Mouse (Mus musculus) spleen, embryonic (tissue): Measurements from ENCODE around the gene Naa40.

Experiments used
- CTCF ChIA-PET: fragments of 350-600 bp; sonication (Branson Sonifier 250); formaldehyde crosslinking; loops from one replicate; lab custom pipeline; 2022; lab: Charles Lee

Naa40 gene

DNA sequence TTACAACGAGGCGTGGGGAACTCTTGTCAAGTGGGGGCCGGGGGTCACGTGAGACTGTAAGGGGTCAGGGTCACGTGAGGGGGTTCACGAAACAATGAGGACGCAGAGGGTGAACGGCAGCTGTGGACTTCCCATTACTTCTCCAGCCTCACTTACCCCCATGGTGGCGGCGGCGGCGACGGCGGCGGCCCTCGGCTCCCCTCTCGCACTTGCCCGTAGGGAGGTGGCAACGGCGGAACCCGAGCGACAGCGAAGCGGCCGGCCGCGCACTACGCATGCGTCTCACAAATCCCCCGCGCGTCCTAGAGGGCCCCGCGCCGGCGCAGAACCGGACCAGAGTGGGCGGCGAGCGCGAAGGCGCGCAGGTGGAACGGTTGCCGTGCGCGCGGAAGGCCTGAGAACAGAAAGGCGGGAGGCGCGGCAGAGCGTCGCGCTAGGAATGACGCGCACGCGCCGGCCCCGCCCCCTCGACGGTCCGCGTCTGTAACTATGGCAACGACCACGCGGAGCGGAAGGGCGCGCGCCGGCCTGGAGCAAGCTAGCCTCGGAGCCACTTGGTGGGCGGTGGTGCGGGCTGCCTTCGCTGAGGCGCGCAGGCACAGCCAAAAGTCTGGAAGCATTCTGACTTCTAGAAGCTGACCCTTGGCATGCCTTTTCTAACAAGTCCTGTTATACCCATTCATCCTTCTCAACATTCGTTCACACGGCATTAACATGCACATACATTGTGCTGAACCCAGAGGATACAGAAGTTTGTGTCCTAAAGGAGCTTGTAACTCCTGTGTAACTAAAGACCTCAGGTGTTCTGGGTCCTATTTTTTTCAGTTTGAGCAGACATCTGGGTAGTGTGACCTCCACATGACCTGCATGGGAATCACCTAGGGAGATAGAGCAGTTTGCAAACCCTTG is at the start of gene Naa40:
Naa40 (minus strand) TSS at position 402 of the 909 bp plus-strand sequence.
- CTCF ChIA-PET, result interaction anchor here (0.6 kb wide), 1 partner anchor 203 kb away, joined by 3 read pairs; no protein-coding TSS in a partner anchor

GRCm38 (mm10) chr19:7289767-7290166 is 48.8 kb upstream of the Naa40 start:
- CTCF ChIA-PET, result no interaction called here

DNA sequence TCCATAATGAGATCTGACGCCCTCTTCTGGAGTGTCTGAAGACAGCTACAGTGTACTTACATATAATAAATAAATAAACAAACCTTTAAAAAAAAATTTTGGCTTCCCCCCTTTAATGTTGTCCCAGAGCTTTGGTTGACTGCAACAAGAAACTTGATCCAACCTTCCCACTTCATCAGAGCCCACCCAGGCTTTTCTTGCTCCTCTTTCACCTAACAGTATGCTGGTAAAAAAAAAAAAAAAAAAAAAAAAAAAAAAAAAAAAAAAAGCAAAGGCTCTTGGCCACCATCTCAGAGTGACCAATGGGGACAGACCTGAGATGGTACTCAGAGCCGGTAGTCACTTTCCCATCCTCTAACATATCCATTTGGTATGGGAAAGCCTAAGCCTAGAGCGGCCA is 47.3 kb upstream of the Naa40 start:
- CTCF ChIA-PET, result interaction anchor here (0.6 kb wide), 1 partner anchor 16 kb away, joined by 7 read pairs; no protein-coding TSS in a partner anchor

DNA sequence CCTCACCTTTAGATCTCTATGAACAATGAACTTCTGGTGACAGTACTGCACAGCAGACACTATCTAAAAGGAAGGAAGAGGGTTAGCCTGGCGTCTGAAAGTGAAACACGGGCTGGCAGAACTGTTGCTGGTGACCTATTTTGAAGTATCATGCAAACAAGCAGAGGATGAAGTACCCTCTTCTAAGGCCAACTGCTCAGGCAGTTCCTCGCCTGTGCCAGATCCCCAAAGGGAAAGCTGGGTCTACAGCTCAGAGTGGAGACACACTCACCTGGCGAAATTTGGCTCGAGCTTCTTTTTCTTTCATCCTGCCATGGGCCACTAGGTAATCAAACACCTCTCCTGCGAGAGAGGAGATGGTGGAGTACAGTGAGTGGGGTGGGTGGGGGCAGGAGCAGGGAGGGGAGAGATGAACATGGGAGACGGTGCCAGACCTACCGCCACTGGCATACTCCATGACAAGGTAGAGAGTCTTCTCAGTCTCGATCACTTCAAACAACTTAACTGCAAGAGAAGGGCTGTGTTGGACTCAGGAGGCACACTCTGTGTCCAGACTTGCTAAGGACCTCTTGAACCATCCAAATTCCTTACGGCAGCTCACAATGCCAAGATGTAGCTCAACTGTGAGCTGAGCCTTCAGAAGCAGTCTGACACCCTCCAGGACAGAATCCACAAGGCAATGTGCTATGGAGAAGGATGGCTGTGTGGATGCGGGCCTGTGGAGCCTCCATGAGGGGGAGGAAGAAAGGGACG is 45.8 kb upstream of the Naa40 start:
- CTCF ChIA-PET, result no interaction called here

GRCm38 (mm10) chr19:7280557-7281330 is 39.8 kb upstream of the Naa40 start:
- CTCF ChIA-PET, result no interaction called here

- CTCF ChIA-PET, result no interaction called here
Observed at GRCm38 (mm10) chr19:7279114-7279513, 38.1 kb upstream of the Naa40 start.

DNA sequence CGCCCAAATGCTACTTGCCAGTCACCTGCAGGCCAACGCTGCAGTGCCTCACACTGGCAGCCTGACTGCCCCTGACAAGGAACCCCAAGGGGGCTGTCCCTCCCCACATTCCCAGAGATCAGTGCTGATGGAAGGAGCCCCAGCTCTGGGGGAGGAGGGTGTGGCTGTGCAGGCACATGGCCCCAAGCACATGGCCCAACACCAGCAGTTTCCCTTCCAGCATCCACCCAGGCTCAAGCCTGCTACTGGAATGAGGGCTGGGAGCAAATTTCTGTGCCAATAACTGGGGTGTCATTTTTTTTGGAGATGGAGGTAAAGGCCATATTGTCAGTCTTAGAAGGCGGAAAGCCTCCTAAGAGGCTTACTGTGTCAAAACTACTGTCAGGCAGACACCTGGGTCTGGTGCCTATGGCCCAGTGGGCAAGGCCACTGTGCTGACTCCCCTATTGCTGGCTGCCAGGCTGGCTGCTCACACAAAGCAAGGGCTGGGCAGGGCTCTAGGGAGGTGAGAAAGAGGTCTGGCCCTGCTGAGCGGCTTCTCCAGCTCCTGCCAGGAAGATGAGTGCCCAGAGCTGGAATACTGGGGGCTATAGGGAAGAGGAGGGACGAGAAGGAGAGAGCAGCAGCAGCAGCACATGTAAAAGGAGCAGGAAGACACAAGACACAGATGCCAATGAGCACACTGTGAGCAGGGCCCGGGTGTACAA is 37.4 kb upstream of the Naa40 start:
- CTCF ChIA-PET, result no interaction called here

DNA sequence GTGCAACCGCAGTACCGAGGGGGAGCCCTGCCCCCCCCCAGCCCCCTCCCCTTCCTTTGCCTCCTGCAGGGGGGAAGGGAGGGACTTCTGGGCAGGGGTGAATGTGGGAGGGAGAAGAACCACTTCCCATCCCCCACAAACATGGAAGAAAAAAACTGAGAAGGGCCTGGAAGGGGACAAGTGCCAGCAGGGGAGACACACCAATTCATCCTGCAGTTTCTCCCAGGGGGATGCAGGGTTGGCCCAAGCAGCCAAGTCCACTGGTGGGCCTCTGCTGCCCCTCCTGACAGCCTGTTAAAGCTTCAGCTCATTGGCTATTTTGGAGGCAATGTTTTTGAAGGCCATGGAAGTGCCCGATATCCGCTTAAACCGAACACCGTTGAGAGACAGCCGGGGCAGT is 35.8 kb upstream of the Naa40 start:
- CTCF ChIA-PET, result interaction anchor here (0.9 kb wide), 1 partner anchor 11 kb away, joined by 3 read pairs; no protein-coding TSS in a partner anchor

- CTCF ChIA-PET, result no interaction called here
Observed at GRCm38 (mm10) chr19:7276053-7276659, 35.2 kb upstream of the Naa40 start.

DNA sequence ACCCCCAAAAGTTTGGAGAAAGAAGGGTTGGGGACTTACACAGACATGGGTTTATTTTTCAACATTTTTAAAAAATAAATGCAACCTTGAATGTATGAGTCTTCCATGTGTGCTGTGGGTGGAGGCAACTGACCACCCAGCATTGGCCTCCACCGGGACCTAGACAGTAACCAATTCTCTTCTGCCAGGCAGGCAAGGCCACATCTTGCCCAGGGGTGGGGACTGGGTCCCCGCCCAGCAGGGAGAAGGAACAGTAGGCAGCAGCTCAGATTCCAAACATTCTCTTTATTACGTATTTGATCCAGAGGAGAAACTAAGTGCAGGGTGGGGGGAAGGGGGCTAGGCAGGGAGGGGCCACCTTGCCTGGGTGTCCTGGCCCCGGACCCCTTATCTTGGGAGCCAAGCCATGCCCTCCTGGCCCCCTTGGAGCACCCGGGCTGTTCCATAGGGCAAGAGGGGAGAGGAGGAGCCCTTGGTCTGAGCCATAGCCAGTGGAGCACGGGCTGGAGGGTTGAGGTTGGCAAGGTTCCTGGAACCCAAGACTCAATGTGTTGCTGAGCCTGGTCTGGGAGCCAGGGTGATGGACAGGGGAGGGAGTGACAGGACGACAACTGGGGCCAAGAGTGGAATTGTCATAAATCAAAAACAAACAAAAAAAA is 34.3 kb upstream of the Naa40 start:
- CTCF ChIA-PET, result no interaction called here

DNA sequence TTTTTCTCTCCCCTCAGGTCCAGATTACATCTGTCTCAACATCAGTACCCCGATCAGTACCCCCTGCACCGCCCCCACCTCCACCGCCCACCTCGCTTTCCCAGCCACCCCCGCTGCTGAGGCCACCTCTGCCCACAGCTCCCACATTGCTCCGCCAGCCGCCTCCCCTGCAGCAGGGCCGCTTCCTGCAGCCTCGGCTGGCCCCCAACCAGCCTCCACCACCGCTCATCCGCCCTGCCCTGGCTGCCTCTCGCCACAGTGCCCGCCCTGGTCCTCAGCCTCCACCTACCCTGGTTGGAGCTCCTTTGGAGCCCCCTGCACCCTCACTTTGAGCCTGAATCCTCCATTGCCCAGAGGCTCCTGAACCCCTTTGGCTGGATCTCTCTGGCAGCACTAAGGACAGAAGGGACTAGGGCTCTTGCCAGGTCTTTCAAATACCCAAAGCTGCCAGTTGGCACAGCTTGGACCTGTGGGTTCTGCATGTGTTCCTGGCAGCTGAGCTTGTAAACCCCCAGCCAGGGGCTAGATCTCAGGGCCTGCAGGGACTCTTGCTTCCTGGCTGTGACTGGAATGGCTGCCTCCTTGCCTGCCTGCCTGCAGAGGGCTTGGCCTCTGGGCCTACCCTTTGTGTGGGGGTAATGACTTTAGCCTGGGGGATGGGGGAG is 33.5 kb upstream of the Naa40 start:
- CTCF ChIA-PET, result interaction anchor here (0.6 kb wide), 1 partner anchor 1626 kb away, joined by 3 read pairs; no protein-coding TSS in a partner anchor

GRCm38 (mm10) chr19:7273486-7273885 is 32.5 kb upstream of the Naa40 start:
- CTCF ChIA-PET, result interaction anchor here (0.5 kb wide), 1 partner anchor 92 kb away, joined by 11 read pairs; no protein-coding TSS in a partner anchor

DNA sequence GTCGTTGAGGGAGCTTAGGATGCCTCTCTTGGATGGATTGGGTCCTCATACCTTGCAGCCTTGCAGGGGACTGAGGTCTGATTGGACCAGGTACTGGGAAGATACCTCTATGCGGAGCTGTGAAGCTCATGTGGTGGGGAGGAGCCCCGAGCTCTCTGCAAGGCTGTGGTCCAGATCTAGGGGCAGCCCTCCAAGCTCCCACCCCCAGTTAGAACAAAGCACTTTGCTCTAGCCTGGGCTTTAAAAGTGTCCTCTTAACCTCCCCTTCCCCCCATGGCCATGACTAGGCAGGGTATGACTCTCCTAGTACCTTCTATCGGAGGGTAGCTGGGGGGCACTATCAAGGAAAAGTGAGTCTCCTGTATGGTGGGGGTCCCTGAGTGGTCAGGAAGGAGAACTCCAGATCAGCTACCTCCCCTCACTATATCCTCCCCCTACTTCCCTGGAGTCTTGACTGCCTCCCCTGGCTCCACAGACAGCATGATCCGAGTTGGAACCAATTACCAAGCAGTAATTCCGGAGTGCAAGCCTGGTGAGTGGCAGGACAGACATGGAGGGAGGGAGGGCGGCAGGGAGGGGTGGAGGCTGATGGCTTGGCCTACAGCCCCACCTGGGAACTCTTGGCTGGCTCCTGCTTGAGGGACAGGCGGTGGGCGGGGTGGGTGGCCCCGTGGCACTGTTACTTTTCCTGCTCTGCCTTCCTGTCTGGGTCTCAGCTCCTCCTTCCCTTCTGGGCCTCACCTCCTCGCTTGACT is 28.5 kb upstream of the Naa40 start:
- CTCF ChIA-PET, result no interaction called here

GRCm38 (mm10) chr19:7268722-7269090 is 27.7 kb upstream of the Naa40 start:
- CTCF ChIA-PET, result no interaction called here

DNA sequence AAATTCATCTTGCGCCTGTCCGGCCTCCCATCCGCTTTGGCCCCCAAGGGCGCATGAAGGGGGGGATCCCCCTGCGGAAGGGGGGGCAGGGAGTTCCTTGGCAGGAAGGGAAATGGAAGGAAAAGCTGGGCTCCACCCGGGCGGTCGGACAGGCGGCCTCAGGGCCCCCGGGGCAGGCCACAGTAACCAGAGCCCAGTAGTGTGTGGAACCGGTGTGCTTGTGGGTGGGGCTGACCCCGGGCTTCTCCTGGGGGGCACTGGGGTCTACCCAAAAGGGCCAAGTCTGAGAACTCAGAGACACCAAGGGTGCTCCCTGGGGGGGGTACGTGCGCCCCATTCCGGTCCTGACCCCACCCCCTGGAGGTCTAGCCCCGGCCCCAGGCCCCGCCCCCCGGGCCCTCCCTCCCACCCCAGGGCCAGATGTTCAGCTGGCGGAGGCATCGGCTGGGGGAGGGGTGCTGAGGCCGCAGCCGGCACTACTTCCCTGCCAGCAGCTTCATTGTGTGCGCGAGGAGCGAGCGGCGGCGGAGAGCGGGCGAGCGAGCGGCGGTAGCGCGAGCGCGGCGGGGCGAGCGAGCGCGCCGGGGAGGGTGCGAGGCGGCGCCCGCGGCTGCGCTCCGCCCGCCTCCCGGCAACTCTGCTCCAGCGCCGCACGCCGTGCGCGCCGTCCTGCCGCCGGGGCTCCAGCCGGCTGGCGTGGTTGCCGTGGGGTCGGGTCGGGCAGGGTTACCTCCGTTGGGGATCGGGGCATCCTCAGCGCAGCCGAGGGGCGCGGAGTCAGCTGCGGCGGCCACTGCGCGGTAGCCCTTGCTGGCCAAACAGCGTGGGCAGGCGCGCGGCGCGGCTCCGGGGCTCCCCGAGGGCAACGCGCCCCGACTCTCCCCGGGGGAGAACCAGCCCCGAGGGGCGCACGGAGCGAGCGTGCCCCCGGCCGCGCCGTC is 27.1 kb upstream of the Naa40 start:
- CTCF ChIA-PET, result interaction anchor here (0.6 to 0.7 kb wide), 2 partner anchors 85 to 1913 kb away, joined by 3 to 5 read pairs; no protein-coding TSS in a partner anchor

GRCm38 (mm10) chr19:7267091-7267741 is 26.2 kb upstream of the Naa40 start, which contains the start of gene Rcor2:
Gene Rcor2 (plus strand): TSS chr19:7267325.
- CTCF ChIA-PET, result no interaction called here

GRCm38 (mm10) chr19:7266421-7266831 is 25.4 kb upstream of the Naa40 start:
- CTCF ChIA-PET, result no interaction called here
